Mouse (Mus musculus): ENCODE results near the gene Tmem177.
A peak's percentile ranks its signal among the peaks of the same experiment; 100 is the strongest.

Gene Tmem177

DNA sequence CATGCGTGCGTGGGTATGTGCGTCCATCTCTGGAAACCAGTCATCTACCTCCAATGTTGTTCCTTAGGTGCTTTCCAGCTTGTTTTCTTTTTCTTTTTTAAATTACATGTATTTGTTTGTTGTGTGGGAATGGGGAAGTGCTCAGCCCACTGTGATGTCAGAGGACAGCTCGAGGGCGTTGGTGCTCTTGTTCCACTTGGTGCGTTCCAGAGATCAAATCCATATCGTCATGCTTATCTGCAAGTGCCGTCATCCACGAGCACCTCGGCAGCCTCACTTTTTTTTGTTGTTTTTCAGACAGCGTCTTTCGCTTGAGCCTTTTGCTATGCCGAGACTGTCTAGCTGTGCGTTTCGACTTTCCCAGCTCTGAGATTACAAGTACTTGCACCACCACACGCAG is 23.7 kb downstream of the Tmem177 start:
- no peak for DNase-seq (ENCODE audit: low spot score)

- DNase-seq (ENCODE audit: low spot score) = no peak
Observed at GRCm38 (mm10) chr1:119886320-119886719, 26.7 kb downstream of the Tmem177 start.

DNA sequence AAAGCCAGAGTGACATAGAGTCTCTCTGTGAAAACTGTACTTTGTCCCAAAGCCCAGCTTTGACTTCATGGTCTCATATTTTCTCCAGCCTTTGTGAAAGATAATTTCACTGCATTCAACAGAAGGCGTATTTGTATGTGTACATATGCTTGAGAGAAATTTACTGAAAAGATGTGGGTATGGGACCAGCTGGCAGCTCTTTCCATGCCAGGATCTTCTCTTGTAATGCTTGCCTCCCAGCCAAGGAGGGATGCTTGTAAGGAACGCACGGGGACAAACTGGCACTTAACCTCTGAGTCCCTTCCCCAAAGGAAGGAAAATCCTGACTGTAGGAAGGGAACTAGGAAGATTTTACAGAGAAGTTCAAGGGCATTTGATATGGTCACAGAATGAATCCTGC is 28.7 kb downstream of the Tmem177 start:
- no peak for DNase-seq (ENCODE audit: low spot score)

- DNase-seq (ENCODE audit: low spot score) = no peak
Observed at GRCm38 (mm10) chr1:119878909-119879308, 34.1 kb downstream of the Tmem177 start.

GRCm38 (mm10) chr1:119877469-119877868 is 35.5 kb downstream of the Tmem177 start:
- no peak for DNase-seq (ENCODE audit: low spot score)

DNA sequence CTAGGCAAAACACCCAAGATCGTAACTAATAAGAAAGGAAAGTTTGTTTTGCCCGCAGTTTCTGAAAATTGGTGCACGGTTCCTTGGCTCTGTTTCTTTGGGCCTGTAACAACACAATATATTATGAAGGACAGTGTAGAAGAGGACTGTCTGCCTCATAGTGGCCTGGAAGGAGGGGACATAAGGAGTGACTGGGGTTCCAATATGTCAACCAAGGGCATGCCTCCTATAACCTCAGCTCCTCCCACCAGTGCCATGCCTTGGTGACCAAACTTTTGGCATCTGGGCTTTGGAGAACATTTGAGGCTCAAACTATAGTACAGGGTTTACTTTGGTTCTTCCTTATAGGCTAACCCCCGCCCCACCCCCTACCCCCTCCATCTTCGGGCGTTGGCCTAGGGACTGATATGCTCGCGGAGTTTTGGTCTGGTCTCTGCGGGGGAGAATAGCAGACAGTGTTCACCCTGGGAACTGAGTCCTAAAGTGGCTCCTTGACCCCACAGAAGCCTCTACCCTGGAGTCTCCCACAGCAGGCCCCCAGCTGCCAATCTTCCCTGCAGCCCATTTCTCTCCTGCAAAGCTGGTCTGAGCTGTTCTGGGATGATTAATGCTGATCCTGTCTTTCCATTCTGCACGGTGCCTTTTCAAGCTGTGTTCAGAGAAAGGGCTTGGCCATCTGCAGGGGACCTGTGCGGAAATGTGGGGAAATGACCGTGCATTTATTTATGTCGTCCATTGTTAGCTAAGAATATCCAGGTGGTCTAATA is 44.4 kb downstream of the Tmem177 start:
- DNase-seq (ENCODE audit: low spot score) = peak; percentile 37

DNA sequence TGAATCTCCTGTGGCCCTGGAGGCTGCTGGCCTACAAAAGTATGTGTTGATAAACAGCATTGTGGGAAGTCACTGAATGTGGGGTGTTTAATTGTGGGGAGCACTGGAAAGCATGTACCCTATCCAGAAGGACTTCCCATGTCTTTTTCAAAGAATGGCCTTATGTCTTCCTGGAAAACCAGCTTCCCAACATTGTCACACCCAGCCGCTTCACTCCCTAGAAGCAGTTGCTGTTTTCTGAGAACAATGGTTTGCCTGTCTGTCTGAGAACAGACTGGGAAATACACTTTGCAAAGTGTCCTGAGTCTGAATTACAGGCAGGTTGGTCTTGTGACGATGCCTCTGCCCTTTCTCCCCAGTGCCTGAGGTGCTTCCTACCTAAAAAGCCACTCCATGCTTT is 45.7 kb downstream of the Tmem177 start:
- no peak for DNase-seq (ENCODE audit: low spot score)

GRCm38 (mm10) chr1:119865311-119865710 is 47.7 kb downstream of the Tmem177 start:
- no peak for DNase-seq (ENCODE audit: low spot score)

DNA sequence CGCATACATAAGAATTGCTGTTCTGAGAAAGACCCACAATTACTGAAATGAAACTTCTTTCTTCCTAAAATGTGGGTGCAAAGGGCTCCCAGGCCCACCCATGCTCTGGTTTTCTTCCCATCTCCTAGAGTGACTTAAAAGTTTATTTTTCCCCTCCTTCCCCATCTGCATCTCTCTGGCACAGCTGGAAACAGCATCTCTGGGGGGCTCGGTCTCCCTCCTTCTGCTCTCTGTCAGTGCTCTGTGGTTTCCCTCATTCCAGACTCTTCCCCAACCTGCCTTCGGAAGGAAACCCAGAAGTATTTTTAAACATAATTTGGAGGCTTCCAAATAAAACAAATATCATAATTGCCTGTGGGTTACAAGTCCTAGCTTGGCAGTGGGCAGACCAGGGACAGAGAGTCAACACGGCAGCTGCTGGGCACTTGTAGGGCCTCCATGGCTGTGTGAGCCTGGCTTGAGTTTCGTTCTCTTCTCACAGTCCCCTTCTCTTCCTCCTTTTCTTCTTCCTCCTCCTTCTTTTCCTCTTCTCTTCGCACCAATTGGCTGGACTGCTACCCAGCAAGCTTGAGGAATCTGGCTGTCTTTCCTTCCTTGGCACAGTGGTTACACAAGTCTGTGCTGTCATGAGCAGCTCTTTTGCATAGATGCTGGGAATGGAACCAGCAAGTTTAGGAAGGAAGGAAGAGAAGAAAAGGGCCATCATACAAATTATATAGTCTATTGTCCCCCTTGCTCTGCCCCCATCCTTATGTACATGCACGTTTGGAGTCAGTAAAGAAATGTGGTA is 49.3 kb downstream of the Tmem177 start:
- DNase-seq (ENCODE audit: low spot score) = no peak

DNA sequence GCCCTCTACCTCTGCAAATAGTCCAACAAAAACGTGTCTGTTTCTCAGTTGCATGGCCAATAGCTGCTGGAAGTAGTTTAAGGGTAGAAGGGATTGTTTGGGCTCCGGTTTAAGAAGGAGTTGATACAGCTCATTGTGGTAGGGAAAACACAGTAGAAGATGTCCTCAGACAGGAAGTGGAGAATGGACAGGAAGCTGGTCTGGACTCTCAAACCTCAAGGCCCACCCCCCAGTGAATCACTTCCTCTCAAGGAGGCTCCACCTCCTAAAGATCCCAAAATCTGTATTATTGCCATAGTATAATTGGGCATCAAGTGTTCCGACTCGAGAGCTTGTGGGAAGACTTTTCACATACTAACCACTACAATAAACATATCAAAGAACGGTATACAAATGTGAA is 53.4 kb downstream of the Tmem177 start:
- no peak for DNase-seq (ENCODE audit: low spot score)

Data from embryo, embryonic 10 days (tissue).